Mouse (Mus musculus): ENCODE results near the gene Ltb4r1.

The Ltb4r1 gene

DNA sequence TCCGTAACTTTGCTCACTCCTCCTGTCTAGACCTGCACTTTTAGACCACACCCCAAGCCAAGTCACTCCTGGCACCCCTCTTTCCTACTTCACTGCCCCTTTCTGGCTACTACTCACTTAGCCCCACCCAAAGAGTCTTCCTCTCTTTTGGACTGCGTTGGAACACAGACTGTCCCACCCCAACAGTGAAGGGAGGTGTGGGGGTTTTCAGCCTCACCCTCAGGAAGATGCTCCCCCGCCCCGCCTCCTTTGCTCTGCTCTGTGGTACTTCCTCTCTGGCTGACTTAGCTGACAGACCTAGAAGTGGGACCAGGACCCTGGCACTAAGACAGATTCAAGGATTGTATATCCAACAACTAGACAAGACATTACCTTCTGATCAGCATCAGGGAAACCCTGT lies at the start of gene Ltb4r1:
Ltb4r1 (plus strand) TSS at position 267 of the 400 bp plus-strand sequence.
- no peak for DNase-seq (ENCODE audit: low read depth)

DNA sequence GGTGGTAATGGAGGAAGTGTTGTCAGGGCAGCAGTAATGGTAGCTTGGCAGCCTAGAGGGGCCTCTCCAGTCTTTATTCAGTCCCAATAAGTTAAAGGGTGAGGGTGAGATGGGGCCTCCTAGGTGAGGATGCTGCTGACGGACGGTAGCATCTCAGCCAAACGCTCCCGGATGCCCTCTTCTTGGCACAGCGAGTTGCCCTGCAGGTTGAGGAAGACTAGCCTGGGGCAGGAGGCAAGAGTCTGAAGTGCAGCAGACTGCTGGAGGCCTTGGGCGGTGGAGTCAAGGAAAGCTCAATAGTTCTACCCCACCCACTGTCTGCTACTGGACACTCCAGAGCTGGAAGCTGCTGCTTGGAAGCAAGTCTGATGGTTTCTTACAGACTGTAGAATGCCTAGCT lies 49.5 kb upstream of the Ltb4r1 start:
- no peak for DNase-seq (ENCODE audit: low read depth)

DNA sequence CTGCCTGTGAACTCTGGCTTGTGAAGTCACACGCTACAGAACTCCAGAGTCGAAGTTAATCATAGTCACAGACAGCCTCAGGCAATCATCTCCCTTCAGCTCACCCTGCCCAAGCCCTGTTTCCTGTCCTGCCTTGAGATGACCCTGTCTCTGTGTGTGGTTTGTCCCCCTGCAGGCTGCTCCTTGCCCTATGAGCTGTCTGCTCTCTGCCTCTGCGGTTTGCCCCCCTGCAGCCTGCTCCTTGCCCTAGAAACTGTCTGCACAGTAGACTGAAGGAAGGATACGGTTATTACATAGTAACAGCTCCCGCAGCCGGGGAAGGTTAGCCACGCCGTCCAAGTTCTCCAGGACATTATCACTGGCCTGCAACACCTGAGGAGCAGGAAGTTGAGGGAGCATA lies 48.9 kb upstream of the Ltb4r1 start:
- no peak for DNase-seq (ENCODE audit: low read depth)

DNA sequence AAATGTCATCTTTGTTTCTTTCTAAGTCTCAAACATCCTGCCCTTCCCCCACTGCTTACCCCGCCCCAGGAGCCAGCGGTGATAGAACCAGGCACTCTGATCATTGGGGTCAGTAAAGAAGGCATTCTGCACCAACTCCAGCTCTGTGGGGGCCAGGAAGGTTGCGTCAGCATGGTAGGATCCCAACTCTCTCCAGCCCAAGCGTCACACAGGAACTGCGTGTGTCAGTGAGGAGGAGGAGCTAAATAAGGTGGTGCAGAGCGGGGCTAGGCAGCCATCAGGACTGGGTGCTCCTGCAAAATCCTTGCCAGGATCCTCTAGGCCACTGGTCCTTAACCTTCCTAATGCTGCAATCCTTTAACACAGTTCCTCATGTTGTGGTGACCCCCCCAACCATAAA lies 46.0 kb upstream of the Ltb4r1 start:
- DNase-seq (ENCODE audit: low read depth) = no peak

- DNase-seq (ENCODE audit: low read depth) = no peak
Observed at GRCm38 (mm10) chr14:55720666-55721065, 45.1 kb upstream of the Ltb4r1 start.

DNA sequence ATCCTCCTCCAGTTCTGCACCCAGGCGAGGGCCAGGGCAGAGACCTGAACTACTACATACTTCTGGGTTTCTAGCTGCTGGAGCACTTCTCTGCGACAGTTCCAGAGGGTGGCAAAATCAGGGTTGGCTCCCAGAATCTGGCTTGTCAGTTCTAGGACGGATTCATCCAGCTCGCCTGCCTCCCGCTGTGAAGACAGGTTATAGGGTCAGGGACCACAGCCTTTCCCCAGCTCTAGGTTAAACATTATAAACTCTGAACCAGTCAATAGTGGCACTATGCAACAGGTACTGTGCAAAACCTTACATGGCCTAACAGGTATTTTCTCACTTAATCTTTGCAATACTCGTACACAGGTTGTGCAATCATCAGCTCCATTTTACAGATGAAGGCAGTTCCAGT lies 44.7 kb upstream of the Ltb4r1 start:
- no peak for DNase-seq (ENCODE audit: low read depth)

GRCm38 (mm10) chr14:55721700-55722437 lies 43.9 kb upstream of the Ltb4r1 start, which contains the start of gene Rabggta:
Gene Rabggta (minus strand): TSS chr14:55722263.
- DNase-seq (ENCODE audit: low read depth) = peak; percentile 66

GRCm38 (mm10) chr14:55722438-55722945 lies 43.3 kb upstream of the Ltb4r1 start:
- DNase-seq (ENCODE audit: low read depth) = no peak

DNA sequence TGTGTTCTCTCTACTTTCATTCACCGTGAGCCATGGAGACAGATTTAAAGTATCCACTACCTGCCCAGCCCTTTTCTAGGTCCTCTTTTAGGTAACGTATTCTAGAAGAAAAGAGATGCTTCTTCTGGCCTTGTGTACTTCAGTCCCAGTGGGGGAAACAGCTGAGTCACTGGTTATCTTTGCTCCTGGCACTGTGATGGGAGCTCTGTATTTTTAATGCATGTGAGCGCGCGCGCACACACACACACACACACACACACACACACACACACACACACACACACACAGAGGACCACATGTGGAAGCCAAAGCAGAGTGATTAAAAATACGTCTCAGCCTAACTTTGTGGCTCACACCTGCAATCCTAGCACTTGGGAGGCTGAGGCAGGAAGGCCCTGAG lies 42.3 kb upstream of the Ltb4r1 start:
- DNase-seq (ENCODE audit: low read depth) = no peak

DNA sequence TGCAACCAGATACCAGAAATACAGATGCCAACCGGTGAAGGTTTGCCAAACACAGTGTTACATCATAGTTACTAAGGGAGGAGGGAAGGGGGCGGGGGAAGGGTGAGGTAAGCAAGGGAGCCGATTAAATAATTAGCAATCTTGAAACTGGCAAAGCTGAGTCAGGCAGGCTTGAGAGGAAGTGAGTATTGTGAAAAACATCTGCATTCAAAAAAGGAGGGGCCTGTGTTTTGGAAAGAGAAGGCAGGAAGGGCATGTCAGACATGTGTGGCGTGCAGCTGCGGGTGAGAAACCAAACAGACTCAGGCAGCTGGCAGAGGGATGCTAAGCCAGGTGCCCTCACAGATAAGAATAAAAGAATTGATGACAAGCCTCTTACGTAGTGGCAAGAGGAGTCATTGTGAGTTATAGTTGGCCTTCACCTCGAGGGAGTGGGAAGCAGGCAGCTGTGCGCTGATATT lies 41.3 kb upstream of the Ltb4r1 start:
- peak; percentile 60 for DNase-seq (ENCODE audit: low read depth)

- DNase-seq (ENCODE audit: low read depth) = no peak
Observed at GRCm38 (mm10) chr14:55726261-55726660, 39.5 kb upstream of the Ltb4r1 start.

DNA sequence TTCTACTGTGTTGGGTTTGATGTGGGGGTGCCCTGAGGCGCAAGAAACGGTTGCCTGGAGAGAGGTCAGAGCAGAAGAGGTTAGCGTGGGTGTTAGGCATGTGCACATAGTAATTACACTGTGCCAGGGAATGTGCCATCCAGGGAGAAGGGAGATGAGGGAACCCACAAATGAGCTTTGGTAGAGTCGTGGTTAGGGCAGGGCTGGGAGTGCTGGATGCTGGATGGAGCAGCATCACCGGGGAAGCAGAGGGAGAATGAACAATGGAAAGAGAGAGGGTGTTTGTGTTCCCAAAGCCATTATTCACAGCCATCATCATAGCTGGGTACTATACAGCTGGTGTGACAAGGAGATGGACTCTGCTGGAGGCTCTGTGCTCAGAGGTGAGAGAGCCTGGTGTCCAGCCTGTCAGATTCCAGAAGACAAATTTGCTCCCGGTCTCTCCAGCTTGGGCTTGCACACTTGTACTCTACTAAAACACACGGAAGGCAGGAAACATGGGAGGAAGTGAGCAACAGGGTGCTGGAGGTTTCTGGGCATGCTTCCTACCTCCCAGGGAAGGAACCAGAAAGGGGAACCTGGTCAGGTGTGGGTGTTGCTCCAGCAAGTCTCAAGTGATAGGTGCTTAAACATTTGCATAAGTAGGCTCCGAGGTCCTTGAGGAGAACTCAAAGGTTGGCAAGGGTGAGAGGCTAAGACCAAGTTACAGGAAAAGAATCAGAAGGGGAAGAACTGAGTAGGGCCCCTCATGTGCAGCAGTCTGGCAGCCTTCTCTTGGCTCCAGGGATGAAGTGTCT lies 37.7 kb upstream of the Ltb4r1 start:
- DNase-seq (ENCODE audit: low read depth) = no peak

DNA sequence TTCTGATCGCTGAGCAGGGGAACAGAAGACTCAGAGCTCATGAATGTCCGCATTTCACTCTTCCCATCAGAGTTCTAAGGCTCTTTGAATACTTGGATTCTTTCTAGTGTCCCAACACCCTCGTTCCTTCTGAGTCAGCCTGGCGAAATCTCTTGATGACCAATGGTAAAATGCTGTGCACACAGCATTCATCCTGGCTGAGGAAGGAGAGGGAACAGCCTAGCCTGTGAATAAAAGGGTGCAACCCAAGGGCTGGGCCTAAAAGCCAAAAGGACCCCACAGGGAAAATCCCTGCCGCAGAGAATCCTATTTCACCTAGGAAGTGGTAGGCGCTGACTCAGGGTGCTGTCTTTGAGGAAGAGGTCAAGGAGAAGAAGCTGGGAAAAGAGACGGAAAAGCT lies 35.6 kb upstream of the Ltb4r1 start:
- peak; percentile 61 for DNase-seq (ENCODE audit: low read depth)

GRCm38 (mm10) chr14:55730531-55731032 lies 35.2 kb upstream of the Ltb4r1 start:
- no peak for DNase-seq (ENCODE audit: low read depth)

- DNase-seq (ENCODE audit: low read depth) = no peak
Observed at GRCm38 (mm10) chr14:55733889-55734288, 31.9 kb upstream of the Ltb4r1 start.

GRCm38 (mm10) chr14:55734869-55735268 lies 30.9 kb upstream of the Ltb4r1 start:
- DNase-seq (ENCODE audit: low read depth) = no peak

DNA sequence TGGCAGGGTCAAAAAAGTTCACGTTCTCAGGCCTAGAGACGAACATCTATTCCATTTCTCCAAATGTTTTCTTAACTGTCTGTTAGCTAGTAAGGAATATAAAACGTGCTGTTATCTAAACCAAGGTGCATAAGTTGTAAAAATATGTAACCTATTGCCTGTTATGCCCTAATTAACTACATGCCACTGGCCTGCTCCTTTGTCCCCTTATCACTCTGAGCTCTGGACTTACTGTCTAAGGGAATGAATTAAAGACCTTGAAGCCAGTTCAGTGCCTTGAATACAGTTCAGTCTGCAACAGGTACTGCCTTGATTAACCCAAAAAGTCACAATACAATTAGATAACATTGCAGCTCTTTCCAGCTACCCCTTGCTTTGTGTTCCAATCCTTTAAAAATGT lies 30.4 kb upstream of the Ltb4r1 start:
- DNase-seq (ENCODE audit: low read depth) = no peak

DNA sequence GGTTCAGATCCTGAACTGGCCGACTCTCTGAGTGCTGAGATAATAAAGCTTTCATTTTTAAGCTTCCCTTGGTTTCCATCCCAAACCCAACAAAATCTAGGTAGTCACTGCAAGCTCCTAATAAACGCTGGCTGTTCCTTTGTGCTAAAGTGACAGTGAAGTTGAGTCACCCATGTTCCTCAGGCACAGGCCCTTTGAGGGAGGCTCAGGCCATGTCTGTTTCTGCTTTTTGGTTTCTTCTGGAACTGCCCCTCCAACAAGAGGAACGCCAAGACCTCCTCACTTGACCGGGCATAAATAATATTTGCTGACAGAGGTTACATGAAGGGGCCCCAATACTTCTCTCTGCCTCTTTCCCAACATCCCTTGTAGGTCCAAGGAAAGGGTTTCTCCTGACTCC lies 30.0 kb upstream of the Ltb4r1 start:
- no peak for DNase-seq (ENCODE audit: low read depth)

DNA sequence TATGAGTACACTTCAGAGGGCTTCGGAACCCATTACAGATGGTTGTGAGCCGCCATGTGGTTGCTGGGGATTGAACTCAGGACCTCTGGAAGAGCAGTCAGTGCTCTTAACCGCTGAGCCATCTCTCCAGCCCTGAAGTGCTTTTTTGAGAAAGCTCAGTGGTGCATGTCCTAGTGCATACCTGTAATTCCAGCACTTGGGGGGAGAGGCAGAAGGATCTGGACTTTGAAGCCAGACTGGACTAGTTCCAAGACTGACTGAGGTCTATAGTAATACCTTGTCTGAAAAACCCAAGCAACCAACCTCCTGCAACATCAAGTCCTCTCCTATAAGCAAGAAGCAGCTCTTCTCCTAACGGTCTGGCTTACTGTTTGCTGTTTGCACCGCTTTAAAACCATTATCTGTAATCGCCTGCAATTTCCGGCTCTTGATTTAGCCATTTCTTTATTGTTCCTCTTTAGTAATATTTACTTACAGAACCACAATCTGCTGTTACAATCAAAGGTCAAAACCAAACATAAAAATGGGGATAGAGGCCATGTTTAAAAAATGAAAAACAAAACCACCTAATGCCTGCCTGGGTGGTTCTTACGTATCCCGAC lies 28.6 kb upstream of the Ltb4r1 start:
- no peak for DNase-seq (ENCODE audit: low read depth)

GRCm38 (mm10) chr14:55743711-55744110 lies 22.1 kb upstream of the Ltb4r1 start:
- peak; percentile 53 for DNase-seq (ENCODE audit: low read depth)

- peak; percentile 34 for DNase-seq (ENCODE audit: low read depth)
Observed at GRCm38 (mm10) chr14:55745180-55745860, 20.4 kb upstream of the Ltb4r1 start, which contains the start of the genes Dhrs1 and Nop9. Gene Dhrs1 (minus strand): TSS chr14:55745690. Gene Nop9 (plus strand): TSS chr14:55745693.

GRCm38 (mm10) chr14:55745861-55746237 lies 19.9 kb upstream of the Ltb4r1 start:
- no peak for DNase-seq (ENCODE audit: low read depth)
